Mouse (Mus musculus): ENCODE results near the gene Chid1.

Chid1 gene

GRCm38 (mm10) chr7:141502556-141502905 lies 37.1 kb downstream of the Chid1 start:
- no peak for DNase-seq (ENCODE audit: low spot score)

GRCm38 (mm10) chr7:141501820-141502555 lies 37.7 kb downstream of the Chid1 start:
- DNase-seq (ENCODE audit: low spot score), result no peak

- no peak for DNase-seq (ENCODE audit: low spot score)
Measured at GRCm38 (mm10) chr7:141497600-141497999, 42.1 kb downstream of the Chid1 start.

GRCm38 (mm10) chr7:141495940-141496339 lies 43.7 kb downstream of the Chid1 start:
- no peak for DNase-seq (ENCODE audit: low spot score)

GRCm38 (mm10) chr7:141495379-141495778 lies 44.3 kb downstream of the Chid1 start:
- DNase-seq (ENCODE audit: low spot score), result no peak

- DNase-seq (ENCODE audit: low spot score), result no peak
Measured at GRCm38 (mm10) chr7:141493729-141494128, 45.9 kb downstream of the Chid1 start.

GRCm38 (mm10) chr7:141492738-141493137 lies 46.9 kb downstream of the Chid1 start:
- no peak for DNase-seq (ENCODE audit: low spot score)

- DNase-seq (ENCODE audit: low spot score), result no peak
Measured at GRCm38 (mm10) chr7:141491151-141491550, 48.5 kb downstream of the Chid1 start.

- DNase-seq (ENCODE audit: low spot score), result no peak
Measured at GRCm38 (mm10) chr7:141487141-141487540, 52.5 kb downstream of the Chid1 start.

- no peak for DNase-seq (ENCODE audit: low spot score)
Measured at GRCm38 (mm10) chr7:141486239-141486638, 53.4 kb downstream of the Chid1 start.

- DNase-seq (ENCODE audit: low spot score), result no peak
Measured at GRCm38 (mm10) chr7:141485606-141486005, 54.1 kb downstream of the Chid1 start.

- DNase-seq (ENCODE audit: low spot score), result no peak
Measured at GRCm38 (mm10) chr7:141485186-141485585, 54.5 kb downstream of the Chid1 start.

- DNase-seq (ENCODE audit: low spot score), result no peak
Measured at GRCm38 (mm10) chr7:141484186-141485120, 55.2 kb downstream of the Chid1 start.

- no peak for DNase-seq (ENCODE audit: low spot score)
Measured at GRCm38 (mm10) chr7:141483114-141483653, 56.5 kb downstream of the Chid1 start.

GRCm38 (mm10) chr7:141482531-141483024 lies 57.1 kb downstream of the Chid1 start:
- DNase-seq (ENCODE audit: low spot score), result no peak

- DNase-seq (ENCODE audit: low spot score), result no peak
Measured at GRCm38 (mm10) chr7:141481498-141482401, 57.9 kb downstream of the Chid1 start.

- DNase-seq (ENCODE audit: low spot score), result peak; percentile 84
Measured at GRCm38 (mm10) chr7:141480842-141481497, 58.7 kb downstream of the Chid1 start.

GRCm38 (mm10) chr7:141478270-141478748 lies 61.3 kb downstream of the Chid1 start:
- no peak for DNase-seq (ENCODE audit: low spot score)

- no peak for DNase-seq (ENCODE audit: low spot score)
Measured at GRCm38 (mm10) chr7:141477578-141478269, 61.9 kb downstream of the Chid1 start.

- DNase-seq (ENCODE audit: low spot score), result no peak
Measured at GRCm38 (mm10) chr7:141476981-141477370, 62.7 kb downstream of the Chid1 start.

Measured in lung, postnatal 25 days (tissue).